Mouse (Mus musculus) cortical plate, adult 2 months (tissue): ENCODE data around the gene Fyttd1. TPM values are rescaled to one million over a fixed set of nuclear protein-coding genes. Genes with fewer than 3 reads are reported as not detected.
A peak's percentile ranks its signal among the peaks of the same experiment; 100 is the strongest.

Source experiments
- H3K27ac ChIP-seq: fragments of 200-500 bp; 2 replicates; pipeline ENCODE4 v1.5.1; 2012; ENCODE audit warnings: low read length, control low read depth, inconsistent platforms; ENCODE audit not compliant: insufficient read depth
- H3K4me1 ChIP-seq: fragments of 200-500 bp; 2 replicates; pipeline ENCODE4 v1.6.1; 2011; ENCODE audit warnings: low read length; ENCODE audit not compliant: control insufficient read depth, insufficient read depth
- H3K4me3 ChIP-seq: fragments of 200-500 bp; 2 replicates; pipeline ENCODE4 v1.5.1; 2011; ENCODE audit warnings: mild to moderate bottlenecking, low read length, control low read depth; ENCODE audit not compliant: insufficient read depth
- CTCF ChIP-seq: fragments of 200-500 bp; IDR thresholded peaks from 2 replicates; pipeline ENCODE4 v1.5.1; 2011; ENCODE audit warnings: mild to moderate bottlenecking, control low read depth, low read length; ENCODE audit not compliant: insufficient read depth; ENCODE audit errors: extremely low read depth
- POLR2A ChIP-seq: fragments of 200-500 bp; IDR thresholded peaks from 2 replicates; pipeline ENCODE4 v1.6.1; 2011; ENCODE audit warnings: mild to moderate bottlenecking, low read length, control low read depth; ENCODE audit not compliant: insufficient read depth; ENCODE audit errors: extremely low read depth
- polyA plus RNA-seq: library from polyadenylated mRNA; depleted of rRNA; stranded (reverse); fragments of >200 nt; gene quantifications from 2 replicates; pipeline ENCODE4 v1.2.3, GENCODE M21; 2012

Gene Fyttd1
- polyA plus RNA-seq, 1 experiment = 49.9 TPM

- Histone ChIP-seq H3K27ac (no peak overlapping the region), H3K4me1 (peaks cover 8% of the 10 kb centered on the region), H3K4me3 (peak overlapping the region; percentile 88; the same call in 1 of the 2 replicates)
- TF ChIP-seq POLR2A (no peak), CTCF (no peak)
These were observed 1.9 kb downstream of the Fyttd1 start for GRCm38 (mm10) chr16:32878972-32879926.

GRCm38 (mm10) chr16:32881538-32881937 lies 4.2 kb downstream of the Fyttd1 start:
- H3K27ac ChIP-seq = no peak overlapping the region
- no peak for TF ChIP-seq CTCF
- no peak for TF ChIP-seq POLR2A
- peaks cover 8% of the 10 kb centered on the region for H3K4me1 ChIP-seq
- no peak overlapping the region for H3K4me3 ChIP-seq

- Histone ChIP-seq H3K27ac (no peak overlapping the region), H3K4me3 (no peak overlapping the region), H3K4me1 (no peaks in the 10 kb centered on the region)
- TF ChIP-seq POLR2A (no peak), CTCF (peak; percentile 27; the same call in 1 of the 2 replicates)
These were observed 10.7 kb downstream of the Fyttd1 start for GRCm38 (mm10) chr16:32887996-32888395.

GRCm38 (mm10) chr16:32889881-32890280 lies 12.6 kb downstream of the Fyttd1 start:
- Histone ChIP-seq H3K4me3 (no peak overlapping the region), H3K4me1 (no peaks in the 10 kb centered on the region), H3K27ac (no peak overlapping the region)
- TF ChIP-seq POLR2A (no peak), CTCF (no peak)

GRCm38 (mm10) chr16:32896126-32896525 lies 18.8 kb downstream of the Fyttd1 start:
- Histone ChIP-seq H3K27ac (no peak overlapping the region), H3K4me3 (no peak overlapping the region), H3K4me1 (no peaks in the 10 kb centered on the region)
- no peak for TF ChIP-seq CTCF
- no peak for TF ChIP-seq POLR2A

- TF ChIP-seq POLR2A = no peak
- TF ChIP-seq CTCF = no peak
These were observed 24.2 kb downstream of the Fyttd1 start for GRCm38 (mm10) chr16:32901360-32902050.

GRCm38 (mm10) chr16:32902051-32902428 lies 24.7 kb downstream of the Fyttd1 start:
- no peak overlapping the region for H3K4me3 ChIP-seq
- no peak for TF ChIP-seq CTCF
- TF ChIP-seq POLR2A = no peak

More at GRCm38 (mm10) chr16:32901360-32902050, 24.2 kb downstream of the Fyttd1 start:
- Histone ChIP-seq H3K4me3 (no peak overlapping the region), H3K27ac (no peak overlapping the region), H3K4me1 (no peaks in the 10 kb centered on the region)

GRCm38 (mm10) chr16:32906186-32906585 lies 28.9 kb downstream of the Fyttd1 start:
- no peak overlapping the region for H3K27ac ChIP-seq
- H3K4me3 ChIP-seq = no peak overlapping the region
- TF ChIP-seq CTCF = no peak
- no peak for TF ChIP-seq POLR2A
- H3K4me1 ChIP-seq = no peaks in the 10 kb centered on the region

More at GRCm38 (mm10) chr16:32902051-32902428, 24.7 kb downstream of the Fyttd1 start:
- Histone ChIP-seq H3K27ac (no peak overlapping the region), H3K4me1 (no peaks in the 10 kb centered on the region)

- H3K4me3 ChIP-seq = no peak overlapping the region
- no peaks in the 10 kb centered on the region for H3K4me1 ChIP-seq
- TF ChIP-seq CTCF = no peak
- H3K27ac ChIP-seq = no peak overlapping the region
These were observed 29.4 kb downstream of the Fyttd1 start for GRCm38 (mm10) chr16:32906727-32907126.

- Histone ChIP-seq H3K4me3 (no peak overlapping the region; the same call in 1 of the 2 replicates), H3K4me1 (no peaks in the 10 kb centered on the region; the same call in 1 of the 2 replicates)
- TF ChIP-seq CTCF = no peak
- no peak for TF ChIP-seq POLR2A
These were observed 35.9 kb downstream of the Fyttd1 start for GRCm38 (mm10) chr16:32913212-32913611.

More at GRCm38 (mm10) chr16:32913212-32913611, 35.9 kb downstream of the Fyttd1 start:
- no peak overlapping the region for H3K27ac ChIP-seq
